Mouse (Mus musculus) MEL-GATA-1-ER (cell line): ENCODE measurements around the gene Otud7b.
A peak's percentile ranks its signal among the peaks of the same experiment; 100 is the strongest.

Experiments used
- DNase-seq: peaks from one replicate; pipeline ENCODE4 v3.0.0-alpha.2; 2012; ENCODE audit warnings: low read depth; ENCODE audit errors: extremely low read depth

Gene Otud7b

DNA sequence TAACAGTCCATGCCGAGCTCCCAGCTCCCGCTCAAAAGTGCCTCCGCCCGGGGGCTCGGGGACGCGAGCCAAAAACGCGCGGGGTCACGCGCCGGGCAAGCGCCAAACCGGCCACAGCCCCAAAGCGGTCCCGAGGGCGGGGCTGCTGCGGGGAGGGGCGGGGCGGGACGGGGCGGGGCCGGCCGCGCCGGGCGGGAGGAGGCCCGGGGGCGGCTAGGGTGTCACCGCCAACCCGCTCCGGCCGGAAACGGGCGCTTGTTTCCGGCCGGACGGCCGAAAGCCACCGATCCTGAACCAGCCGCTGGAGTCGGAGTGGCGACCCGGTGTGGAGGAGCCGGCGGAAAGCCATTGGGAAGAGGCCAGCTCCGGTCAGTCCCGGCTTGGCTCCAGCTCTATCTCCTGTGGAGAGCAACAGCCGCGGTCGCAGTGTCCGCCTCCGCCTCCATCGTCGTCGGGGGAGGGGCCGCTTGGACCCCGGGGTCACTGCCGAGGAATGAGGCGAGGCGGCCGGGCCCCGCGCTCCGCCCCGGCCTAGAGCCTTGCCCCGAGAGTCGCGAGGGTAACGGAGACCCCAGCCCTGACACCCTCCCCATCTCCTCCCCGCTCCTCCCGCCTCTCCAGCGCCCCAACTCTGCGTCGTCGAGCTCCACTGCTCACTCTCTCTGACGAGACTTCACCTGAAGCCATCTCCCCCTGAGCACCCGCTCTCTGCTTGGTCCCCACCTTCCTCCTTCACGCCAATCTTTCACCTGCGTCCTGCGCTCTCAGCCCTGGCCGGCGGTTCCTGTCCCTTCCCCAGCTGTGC lies at the start of gene Otud7b:
TSS of gene Otud7b (plus strand) at position 267 of the 805 bp plus-strand sequence.
- peak; percentile 61 for DNase-seq

DNA sequence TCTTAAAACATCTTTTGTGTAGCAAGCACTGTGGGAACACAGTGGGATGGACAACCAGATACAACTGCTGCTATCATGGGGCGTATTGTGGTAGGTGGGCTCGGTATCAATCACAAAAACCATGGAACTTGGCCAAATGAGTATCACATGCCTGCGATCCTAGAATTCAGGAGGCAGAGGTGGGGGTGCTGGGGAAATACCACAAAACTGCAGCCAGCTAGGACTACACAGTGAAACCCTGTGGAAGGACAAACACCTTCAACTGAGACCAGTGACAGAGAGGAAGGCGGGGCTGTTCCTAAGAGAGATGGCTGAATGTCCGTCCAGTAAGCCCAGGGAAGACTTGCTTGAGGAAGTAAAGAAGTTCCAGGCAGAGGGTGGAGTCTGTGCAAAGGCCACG lies 49.0 kb upstream of the Otud7b start:
- DNase-seq: no peak

GRCm38 (mm10) chr3:96056031-96056430 lies 48.3 kb upstream of the Otud7b start:
- no peak for DNase-seq

- peak; percentile 99 for DNase-seq
Measured at GRCm38 (mm10) chr3:96057747-96058204, 46.6 kb upstream of the Otud7b start.

DNA sequence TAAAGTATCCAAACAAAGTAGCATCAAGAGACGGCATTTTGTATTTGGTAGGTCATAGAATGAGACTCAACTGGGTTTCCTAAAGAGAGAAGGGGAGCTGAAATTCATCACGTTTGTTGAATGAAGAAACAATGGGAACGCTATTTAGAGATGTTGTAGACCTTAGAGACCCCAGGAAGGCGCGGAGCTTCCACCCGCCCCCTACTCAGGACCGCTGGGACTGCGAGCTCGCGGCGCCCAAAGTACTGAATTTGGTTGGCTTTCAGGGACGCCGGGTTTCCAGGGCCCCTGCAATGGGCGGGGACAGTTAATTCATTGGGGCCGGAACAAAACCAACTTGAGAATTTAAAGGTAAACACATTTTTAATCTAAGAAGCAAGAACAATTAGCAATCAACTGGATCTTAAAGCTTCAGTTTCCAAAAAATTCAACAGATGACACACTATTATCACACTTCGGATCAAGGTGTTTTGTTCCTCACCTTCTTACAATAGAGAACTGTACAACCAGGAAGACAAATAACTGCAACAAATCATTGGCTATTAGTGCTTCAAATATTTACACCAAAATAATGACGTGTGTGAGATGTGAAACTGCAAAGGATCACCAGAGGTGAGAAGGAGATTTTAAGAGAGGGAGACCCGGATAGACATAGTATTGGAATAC lies 46.0 kb upstream of the Otud7b start, which contains the start of gene Vps45:
TSS of gene Vps45 (minus strand) at position 236 of the 666 bp plus-strand sequence.
- DNase-seq: peak; percentile 94

GRCm38 (mm10) chr3:96060146-96060545 lies 44.2 kb upstream of the Otud7b start:
- no peak for DNase-seq

- DNase-seq: no peak
Measured at GRCm38 (mm10) chr3:96063299-96063698, 41.0 kb upstream of the Otud7b start.

GRCm38 (mm10) chr3:96064217-96064616 lies 40.1 kb upstream of the Otud7b start:
- no peak for DNase-seq

GRCm38 (mm10) chr3:96065147-96065546 lies 39.2 kb upstream of the Otud7b start:
- DNase-seq: no peak

GRCm38 (mm10) chr3:96065754-96066375 lies 38.5 kb upstream of the Otud7b start:
- DNase-seq: peak; percentile 87

DNA sequence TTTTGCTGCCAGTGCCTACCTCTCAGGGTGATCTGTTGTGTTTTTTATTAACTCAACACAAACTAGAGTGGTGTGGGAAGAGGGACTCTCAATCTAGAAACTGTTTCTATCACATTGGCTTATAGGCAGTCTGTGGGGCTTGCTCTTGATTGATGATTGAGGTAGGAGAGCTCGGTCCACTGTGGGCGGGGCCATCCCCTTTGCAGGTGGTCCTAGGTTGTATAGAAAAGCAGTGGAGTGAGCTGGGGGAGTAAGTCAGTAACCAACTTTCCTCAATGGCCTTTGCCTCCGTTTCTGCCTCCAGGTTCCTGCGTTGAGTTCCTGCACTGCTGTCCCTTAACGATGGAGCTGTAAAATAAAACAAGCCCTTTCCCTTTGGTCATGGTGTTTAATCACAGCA lies 37.6 kb upstream of the Otud7b start:
- no peak for DNase-seq

- no peak for DNase-seq
Measured at GRCm38 (mm10) chr3:96069046-96069445, 35.3 kb upstream of the Otud7b start.

DNA sequence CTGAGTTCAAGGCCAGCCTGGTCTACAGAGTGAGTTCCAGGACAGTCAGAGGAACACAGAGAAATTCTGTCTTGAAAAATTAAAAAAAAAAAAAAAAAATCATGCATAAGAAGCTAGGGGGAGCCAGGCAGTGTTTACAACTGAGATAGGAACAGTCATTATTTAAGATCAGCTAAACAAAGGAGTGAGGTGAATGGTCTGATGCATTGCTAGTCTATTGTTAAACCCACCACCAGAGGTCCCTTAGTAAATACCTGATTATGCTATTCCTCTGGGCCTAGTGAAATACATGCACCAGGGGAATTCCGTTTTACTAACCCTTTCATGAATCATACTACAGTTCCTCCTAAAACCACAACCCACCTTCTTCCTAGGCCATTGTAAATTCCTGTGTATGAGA lies 34.8 kb upstream of the Otud7b start:
- no peak for DNase-seq

- DNase-seq: no peak
Measured at GRCm38 (mm10) chr3:96070241-96070640, 34.1 kb upstream of the Otud7b start.

GRCm38 (mm10) chr3:96072921-96073486 lies 31.3 kb upstream of the Otud7b start:
- no peak for DNase-seq

DNA sequence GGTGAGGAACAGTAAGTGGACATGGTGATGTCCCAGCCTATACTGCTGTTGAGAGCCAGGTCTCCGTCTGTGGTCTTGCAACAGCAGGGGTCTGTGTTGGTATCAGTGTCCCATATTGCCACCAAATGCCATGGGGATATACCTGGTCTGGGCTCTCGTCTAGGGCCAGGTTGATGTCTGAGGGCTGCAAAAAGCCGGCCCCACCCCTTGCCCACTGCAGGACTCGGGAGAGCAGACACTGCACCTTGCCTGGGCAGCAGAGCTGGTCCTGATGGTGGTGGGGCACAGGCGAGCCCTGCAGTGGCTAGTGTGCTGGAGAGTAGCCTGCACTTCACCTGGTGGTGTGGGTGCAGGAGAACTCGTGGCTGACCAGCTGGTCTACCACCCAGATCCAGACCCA lies 26.3 kb upstream of the Otud7b start:
- DNase-seq: no peak

DNA sequence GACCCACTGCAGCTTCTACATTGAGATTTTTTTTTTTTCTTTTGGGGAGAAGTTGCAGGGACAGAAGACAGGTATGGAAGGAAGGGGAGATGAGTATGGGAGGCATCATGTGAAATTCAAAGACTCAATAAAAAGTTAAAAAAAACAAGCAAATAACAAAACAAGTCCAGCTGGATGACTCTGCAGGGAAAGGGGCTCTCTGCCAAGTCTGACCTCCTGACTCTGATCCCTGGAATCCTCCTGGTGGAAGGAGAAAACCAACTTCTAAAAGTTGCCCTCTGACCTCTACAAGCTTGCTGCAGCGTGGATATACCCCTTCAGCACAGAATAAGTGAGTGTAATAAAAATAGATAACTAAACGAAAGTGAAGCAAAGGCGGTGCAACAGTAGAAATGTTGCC lies 25.6 kb upstream of the Otud7b start:
- no peak for DNase-seq

DNA sequence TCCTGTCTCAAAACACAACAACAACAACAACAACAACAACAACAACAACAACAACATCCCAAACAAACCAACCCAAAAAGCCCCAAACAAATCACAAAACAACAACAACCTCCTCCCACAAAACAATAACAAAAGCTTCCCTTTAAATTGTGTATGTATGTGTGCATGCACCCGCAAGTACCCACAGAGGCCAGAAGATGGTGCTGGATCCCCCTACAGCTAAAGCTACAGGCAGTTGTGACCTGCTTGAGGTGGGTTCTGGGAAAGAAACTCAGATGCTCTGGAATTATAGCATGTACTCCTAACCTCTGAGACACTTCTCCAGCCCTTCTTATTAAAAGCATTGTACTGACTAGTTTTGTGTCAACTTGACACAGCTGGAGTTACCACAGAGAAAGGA lies 23.3 kb upstream of the Otud7b start:
- DNase-seq: peak; percentile 89

GRCm38 (mm10) chr3:96081650-96082049 lies 22.7 kb upstream of the Otud7b start:
- DNase-seq: no peak

DNA sequence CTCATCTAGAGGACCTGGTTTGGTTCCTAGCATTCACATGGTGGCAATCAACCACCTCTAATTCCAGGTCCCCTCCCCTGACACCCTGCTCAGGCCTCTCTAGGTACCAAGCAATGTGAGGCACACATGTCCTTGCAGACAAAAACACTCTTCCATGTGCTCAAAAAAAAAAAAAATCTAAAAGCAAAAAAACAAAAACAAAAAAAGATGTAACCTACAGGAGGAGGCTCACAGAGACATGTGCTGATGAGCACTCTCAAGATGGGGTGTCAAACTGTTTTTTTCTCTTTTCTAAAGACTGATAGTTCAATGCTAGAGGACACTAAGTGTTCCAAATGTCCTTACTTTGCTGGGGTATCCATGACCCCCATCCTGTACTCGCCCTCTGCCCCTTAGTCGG lies 22.2 kb upstream of the Otud7b start:
- no peak for DNase-seq

DNA sequence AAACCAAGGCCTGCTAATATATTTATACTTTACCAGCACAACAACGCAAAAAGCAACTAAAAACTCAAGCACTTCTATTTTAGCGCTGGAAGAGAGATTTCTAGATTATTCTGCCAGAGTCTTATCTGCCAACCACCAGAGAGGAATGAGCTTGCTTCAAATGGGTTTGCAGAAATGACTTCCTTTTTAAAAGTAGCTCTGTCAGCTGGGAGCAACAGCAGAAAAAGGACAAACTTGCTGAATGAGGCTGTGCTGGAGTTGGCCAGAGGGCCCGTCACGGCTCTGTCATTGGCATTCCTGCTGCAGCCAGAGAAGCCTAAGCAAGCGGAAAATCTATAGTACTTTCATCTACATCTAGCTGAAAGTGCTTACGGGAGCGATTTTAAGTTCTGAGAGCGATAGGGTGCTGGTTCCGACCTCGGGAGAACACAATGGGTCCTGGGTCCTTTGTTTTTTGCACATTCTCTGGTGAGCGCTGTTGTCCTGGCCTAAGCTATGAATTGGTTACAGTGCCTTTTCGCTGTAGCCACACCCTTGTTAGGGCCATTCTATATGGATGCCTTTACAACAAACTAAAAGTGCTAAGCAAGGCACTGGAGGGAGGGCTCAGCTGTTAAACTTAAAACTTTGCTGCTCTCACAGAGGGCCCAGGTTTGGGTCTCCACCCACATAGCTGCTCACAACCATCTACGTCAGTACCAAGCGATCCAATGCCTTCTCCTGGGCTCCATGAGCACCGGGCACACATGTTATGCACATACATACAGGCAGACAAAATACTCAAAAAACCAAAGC lies 21.4 kb upstream of the Otud7b start:
- peak; percentile 94 for DNase-seq
